Mouse (Mus musculus) MEL (cell line): ENCODE data around the gene Tnfrsf23. TPM values are rescaled to one million over a fixed set of nuclear protein-coding genes. Genes with fewer than 3 reads are reported as not detected.

Experiments used
- DNase-seq: peaks from one replicate; pipeline ENCODE4 v3.0.0; 2011; ENCODE audit warnings: low read depth, low spot score
- H3K27ac ChIP-seq: 2 replicates; pipeline ENCODE4 v1.5.1; 2012; ENCODE audit warnings: low read depth, mild to moderate bottlenecking, control low read depth, low read length, moderate library complexity; ENCODE audit not compliant: control insufficient read depth
- H3K27me3 ChIP-seq, 2 experiments: fragments of 150-350 bp in 1 of 2; sonication (generic) in 1 of 2; 2 replicates each; pipeline ENCODE4 v1.6.1; 2012; ENCODE audit warnings: low read length in 2 of 2, mild to moderate bottlenecking in 2 of 2, improper control_type of control experiment in 1 of 2, moderate library complexity in 1 of 2; ENCODE audit not compliant: insufficient read depth in 2 of 2, control insufficient read depth in 1 of 2
- H3K36me3 ChIP-seq, 2 experiments: 2 replicates each; pipeline ENCODE4 v1.6.1; 2012 to 2014; ENCODE audit warnings: low read length in 2 of 2, improper control_type of control experiment in 1 of 2, inconsistent platforms in 1 of 2, mild to moderate bottlenecking in 1 of 2; ENCODE audit not compliant: insufficient read depth in 2 of 2, control insufficient read depth in 1 of 2
- H3K4me1 ChIP-seq, 2 experiments: fragments of 150-350 bp in 1 of 2; sonication (generic) in 1 of 2; 2 replicates each; pipeline ENCODE4 v1.6.1; 2012; ENCODE audit warnings: low read length in 2 of 2, improper control_type of control experiment in 1 of 2, mild to moderate bottlenecking in 1 of 2; ENCODE audit not compliant: insufficient read depth in 2 of 2, control insufficient read depth in 1 of 2
- H3K4me3 ChIP-seq, 2 experiments: fragments of 150-350 bp in 1 of 2; sonication (generic) in 1 of 2; 2 replicates each; pipeline ENCODE4 v1.5.1; 2012; ENCODE audit warnings: low read depth in 2 of 2, low read length in 2 of 2, mild to moderate bottlenecking in 2 of 2, moderate library complexity in 2 of 2, control low read depth in 1 of 2, improper control_type of control experiment in 1 of 2; ENCODE audit not compliant: control insufficient read depth in 1 of 2, insufficient read depth in 1 of 2
- H3K79me2 ChIP-seq: 2 replicates; pipeline ENCODE4 v1.6.1; 2012; ENCODE audit warnings: mild to moderate bottlenecking, low read length, moderate library complexity; ENCODE audit not compliant: control insufficient read depth, poor library complexity, insufficient read depth
- H3K9ac ChIP-seq: 2 replicates; pipeline ENCODE4 v1.6.1; 2012; ENCODE audit warnings: low read depth, mild to moderate bottlenecking, control low read depth, low read length, moderate library complexity; ENCODE audit not compliant: control insufficient read depth, poor library complexity, severe bottlenecking
- H3K9me3 ChIP-seq: fragments of 150-350 bp; sonication (generic); replicated peaks from 2 replicates; pipeline ENCODE4 v1.6.1; 2012; ENCODE audit warnings: mild to moderate bottlenecking, low read length, improper control_type of control experiment, moderate library complexity; ENCODE audit not compliant: insufficient read depth
- BHLHE40 ChIP-seq: IDR thresholded peaks from 2 replicates; pipeline ENCODE4 v1.6.1; 2012; ENCODE audit warnings: low read depth, mild to moderate bottlenecking, inconsistent platforms, low read length, improper control_type of control experiment, borderline replicate concordance
- CHD1 ChIP-seq: IDR thresholded peaks from 2 replicates; pipeline ENCODE4 v1.6.1; 2012; ENCODE audit warnings: low read depth, mild to moderate bottlenecking, inconsistent platforms, low read length, improper control_type of control experiment
- CHD2 ChIP-seq: IDR thresholded peaks from 2 replicates; pipeline ENCODE4 v1.6.1; 2011; ENCODE audit warnings: low read length, improper control_type of control experiment
- CTCF ChIP-seq, 3 experiments: IDR thresholded peaks in 2 of 3; conservative IDR thresholded peaks in 1 of 3; 2 replicates each; pipeline ENCODE4 v1.5.1; 2011 to 2012; ENCODE audit warnings: low read length in 3 of 3, low read depth in 2 of 3, mild to moderate bottlenecking in 2 of 3, improper control_type of control experiment in 1 of 3, inconsistent platforms in 1 of 3, mixed read lengths in 1 of 3, moderate library complexity in 1 of 3; ENCODE audit not compliant: control insufficient read depth in 1 of 3, insufficient read depth in 1 of 3, poor library complexity in 1 of 3, severe bottlenecking in 1 of 3
- E2F4 ChIP-seq: IDR thresholded peaks from 2 replicates; pipeline ENCODE4 v1.6.1; 2011; ENCODE audit warnings: low read depth, low read length, improper control_type of control experiment, borderline replicate concordance
- ELF1 ChIP-seq: IDR thresholded peaks from 2 replicates; pipeline ENCODE4 v1.6.1; 2014; ENCODE audit warnings: low read depth, mild to moderate bottlenecking, inconsistent platforms, low read length, improper control_type of control experiment, moderate library complexity
- EP300 ChIP-seq, 2 experiments: IDR thresholded peaks; 2 replicates each; pipeline ENCODE4 v1.6.1; 2011; ENCODE audit warnings: improper control_type of control experiment in 2 of 2, low read length in 2 of 2, low read depth in 1 of 2, mild to moderate bottlenecking in 1 of 2
- GATA1 ChIP-seq: IDR thresholded peaks from 2 replicates; pipeline ENCODE4 v1.6.1; 2011; ENCODE audit warnings: low read depth, low read length, improper control_type of control experiment
- HCFC1 ChIP-seq: IDR thresholded peaks from 2 replicates; pipeline ENCODE4 v1.6.1; 2012; ENCODE audit warnings: low read depth, mild to moderate bottlenecking, inconsistent platforms, low read length, improper control_type of control experiment, moderate library complexity
- JUND ChIP-seq: IDR thresholded peaks from 2 replicates; pipeline ENCODE4 v1.6.1; 2011; ENCODE audit warnings: low read depth, mild to moderate bottlenecking, improper control_type of control experiment, low read length
- KAT2A ChIP-seq: conservative IDR thresholded peaks from 2 replicates; pipeline ENCODE4 v1.6.1; 2012; ENCODE audit warnings: low read depth, low read length, improper control_type of control experiment, inconsistent platforms
- MAFK ChIP-seq: IDR thresholded peaks from 2 replicates; pipeline ENCODE4 v1.6.1; 2011; ENCODE audit warnings: low read depth, mild to moderate bottlenecking, low read length, improper control_type of control experiment, borderline replicate concordance
- MAZ ChIP-seq: IDR thresholded peaks from 2 replicates; pipeline ENCODE4 v1.6.1; 2012; ENCODE audit warnings: low read depth, mild to moderate bottlenecking, inconsistent platforms, low read length, improper control_type of control experiment
- MXI1 ChIP-seq: IDR thresholded peaks from 2 replicates; pipeline ENCODE4 v1.6.1; 2011; ENCODE audit warnings: mild to moderate bottlenecking, low read depth, low read length, improper control_type of control experiment
- MYB ChIP-seq: IDR thresholded peaks from 2 replicates; pipeline ENCODE4 v1.6.1; 2011; ENCODE audit warnings: mild to moderate bottlenecking, low read depth, low read length, improper control_type of control experiment
- NELFE ChIP-seq: IDR thresholded peaks from 2 replicates; pipeline ENCODE4 v1.6.1; 2011; ENCODE audit warnings: low read depth, low read length, improper control_type of control experiment
- POLR2A ChIP-seq, 2 experiments: IDR thresholded peaks; 2 replicates each; pipeline ENCODE4 v1.6.1; 2011 to 2012; ENCODE audit warnings: low read length in 2 of 2, mild to moderate bottlenecking in 2 of 2, control low read depth in 1 of 2, improper control_type of control experiment in 1 of 2, low read depth in 1 of 2, moderate library complexity in 1 of 2; ENCODE audit not compliant: control insufficient read depth in 1 of 2, insufficient read depth in 1 of 2, poor library complexity in 1 of 2
- POLR2AphosphoS5 ChIP-seq: IDR thresholded peaks from 2 replicates; pipeline ENCODE4 v1.6.1; 2012; ENCODE audit warnings: low read depth, borderline replicate concordance, mild to moderate bottlenecking, inconsistent platforms, low read length, moderate library complexity, mixed read lengths
- SIN3A ChIP-seq: IDR thresholded peaks from 2 replicates; pipeline ENCODE4 v1.6.1; 2012; ENCODE audit warnings: low read length, improper control_type of control experiment, inconsistent platforms
- TAL1 ChIP-seq: IDR thresholded peaks from 2 replicates; pipeline ENCODE4 v1.6.1; 2012; ENCODE audit warnings: mild to moderate bottlenecking, inconsistent platforms, low read length, moderate library complexity, mixed read lengths
- USF1 ChIP-seq: IDR thresholded peaks from 2 replicates; pipeline ENCODE4 v1.6.1; 2014; ENCODE audit warnings: low read depth, mild to moderate bottlenecking, inconsistent platforms, low read length, improper control_type of control experiment, moderate library complexity
- ZC3H11A ChIP-seq: IDR thresholded peaks from 2 replicates; pipeline ENCODE4 v1.6.1; 2012; ENCODE audit warnings: low read depth, mild to moderate bottlenecking, inconsistent platforms, low read length, improper control_type of control experiment
- ZKSCAN1 ChIP-seq: IDR thresholded peaks from 2 replicates; pipeline ENCODE4 v1.6.1; 2012; ENCODE audit warnings: low read depth, mild to moderate bottlenecking, inconsistent platforms, low read length, improper control_type of control experiment, moderate library complexity
- ZMIZ1 ChIP-seq: IDR thresholded peaks from 2 replicates; pipeline ENCODE4 v1.6.1; 2012; ENCODE audit warnings: low read depth, mild to moderate bottlenecking, inconsistent platforms, low read length, improper control_type of control experiment, moderate library complexity
- ZNF384 ChIP-seq: IDR thresholded peaks from 2 replicates; pipeline ENCODE4 v1.6.1; 2012; ENCODE audit warnings: low read depth, mild to moderate bottlenecking, inconsistent platforms, low read length, improper control_type of control experiment
- polyA plus RNA-seq, 2 experiments: library from polyadenylated mRNA; stranded (reverse) in 1 of 2; unstranded in 1 of 2; fragments of >175 nt in 1 of 2; fragments of >200 nt in 1 of 2; gene quantifications; 2 replicates each; pipeline versions ENCODE4 v1.2.1 to v1.2.4; 2012; ENCODE audit warnings: low replicate concordance in 2 of 2, low read depth in 1 of 2; ENCODE audit not compliant: insufficient read length in 2 of 2, insufficient read depth in 1 of 2, missing spikeins in 1 of 2
- total RNA-seq: library from RNA; depleted of rRNA; stranded (reverse); fragments of 300-350 nt; gene quantifications from 2 replicates; pipeline ENCODE4 v1.2.3, GENCODE M21; 2012

The Tnfrsf23 gene
- total and polyA plus RNA-seq, 3 experiments, result not detected

GRCm38 (mm10) chr7:143691909-143692308 is 6.2 kb upstream of the Tnfrsf23 start:
- no peak overlapping the region for H3K4me3 ChIP-seq
- H3K9me3 ChIP-seq, result no peaks in the 10 kb centered on the region
- TF ChIP-seq CHD2, result no peak
- TF ChIP-seq POLR2AphosphoS5, result no peak
- no peak for TF ChIP-seq GATA1
- no peak for TF ChIP-seq ZNF384
- TF ChIP-seq KAT2A, result no peak
- TF ChIP-seq POLR2A (IDR thresholded peaks at IDR 0.05; ENCODE audit: control insufficient read depth in 1 of 2, insufficient read depth in 1 of 2, low read depth in 1 of 2, low read length in 2 of 2, poor library complexity in 1 of 2), result no peak
- TF ChIP-seq USF1, result no peak
- no peak for TF ChIP-seq MAFK
- no peak for TF ChIP-seq MXI1
- no peak for TF ChIP-seq NELFE
- no peak for TF ChIP-seq HCFC1
- no peak for TF ChIP-seq E2F4
- no peak for TF ChIP-seq TAL1
- no peak overlapping the region for H3K27ac ChIP-seq
- H3K4me1 ChIP-seq, result no peaks in the 10 kb centered on the region
- no peaks in the 10 kb centered on the region for H3K79me2 ChIP-seq
- H3K36me3 ChIP-seq, result no peaks in the 10 kb centered on the region
- no peaks in the 10 kb centered on the region for H3K27me3 ChIP-seq
- no peak overlapping the region for H3K9ac ChIP-seq
- no peak for DNase-seq

- H3K27ac ChIP-seq, result no peak overlapping the region
- H3K9ac ChIP-seq, result no peak overlapping the region
- H3K27me3 ChIP-seq, result no peaks in the 10 kb centered on the region
- H3K9me3 ChIP-seq, result no peaks in the 10 kb centered on the region
- H3K4me1 ChIP-seq, result no peaks in the 10 kb centered on the region
- no peak for DNase-seq
- no peak overlapping the region for H3K4me3 ChIP-seq
- H3K36me3 ChIP-seq, result no peaks in the 10 kb centered on the region
- no peaks in the 10 kb centered on the region for H3K79me2 ChIP-seq
- TF ChIP-seq EP300 (IDR thresholded peaks at IDR 0.05; ENCODE audit: low read depth in 1 of 2, low read length in 2 of 2), result no peak
- no peak for TF ChIP-seq POLR2AphosphoS5
- TF ChIP-seq HCFC1, result no peak
Observed at GRCm38 (mm10) chr7:143691181-143691580, 5.5 kb upstream of the Tnfrsf23 start.

GRCm38 (mm10) chr7:143689946-143690345 is 4.3 kb upstream of the Tnfrsf23 start:
- TF ChIP-seq SIN3A (no peak), MYB (no peak), ZKSCAN1 (no peak), CTCF (IDR thresholded peaks at IDR 0.05 in 2 of 3, conservative IDR thresholded peaks at IDR 0.05 in 1 of 3; ENCODE audit: control insufficient read depth in 1 of 3, insufficient read depth in 1 of 3, low read depth in 2 of 3, low read length in 3 of 3, poor library complexity in 1 of 3, severe bottlenecking in 1 of 3) (no peak), ELF1 (no peak), GATA1 (no peak), E2F4 (no peak), POLR2A (IDR thresholded peaks at IDR 0.05; ENCODE audit: control insufficient read depth in 1 of 2, insufficient read depth in 1 of 2, low read depth in 1 of 2, low read length in 2 of 2, poor library complexity in 1 of 2) (no peak), POLR2AphosphoS5 (no peak), BHLHE40 (no peak), CHD1 (no peak), CHD2 (no peak), NELFE (no peak), MAZ (no peak), ZC3H11A (no peak), JUND (no peak), MXI1 (no peak), ZMIZ1 (no peak)
- DNase-seq, result no peak
- no peak overlapping the region for H3K4me3 ChIP-seq
- H3K9me3 ChIP-seq, result no peaks in the 10 kb centered on the region
- no peaks in the 10 kb centered on the region for H3K27me3 ChIP-seq
- H3K36me3 ChIP-seq, result no peaks in the 10 kb centered on the region
- H3K4me1 ChIP-seq, result no peaks in the 10 kb centered on the region
- H3K79me2 ChIP-seq, result no peaks in the 10 kb centered on the region
- H3K9ac ChIP-seq, result no peak overlapping the region
- H3K27ac ChIP-seq, result no peak overlapping the region
